8 mouse cellular contexts compared by ENCODE assay signal in genomic region chr12:98324170-98324569, GRCm38 (mm10). TPM values are rescaled to one million over a fixed set of nuclear protein-coding genes. Genes with fewer than 3 reads are reported as not detected.
DNase-seq lines count a peak whose midpoint lies in the region; ATAC-seq and TF ChIP-seq lines count a peak whose summit lies in the region.
"Not testable (repeated sequence)": the region's sequence is repeated elsewhere in the genome, so short reads cannot be mapped to it uniquely, and the experiment has no call there.

No protein-coding gene starts in this region.

- H3K36me3 ChIP-seq in intestine, postnatal 0 days (ENCODE audit: control insufficient read depth, insufficient read depth) = not testable (repeated sequence)

- H3K4me1 ChIP-seq in intestine, postnatal 0 days (replicated peaks; ENCODE audit: control insufficient read depth, insufficient read depth, low read length) = not testable (repeated sequence)

- not testable (repeated sequence) for ATAC-seq in intestine, postnatal 0 days
- ATAC-seq in megakaryocyte progenitor cell, adult 5-6 weeks (replicated peaks; ENCODE audit: poor library complexity) = peak; percentile 79

- no CpG with 5 or more reads among the region's 1 CpGs for WGBS in intestine, postnatal 0 days

- not testable (repeated sequence) for H3K27ac ChIP-seq in gastrocnemius, adult 2 months; intestine, postnatal 0 days (ENCODE audit: low read depth, low read length)

- TF ChIP-seq CTCF in gastrocnemius, adult 2 months (IDR thresholded peaks at IDR 0.05) = peak; percentile 43
- peak; percentile 60 for TF ChIP-seq CTCF in intestine, postnatal 0 days (IDR thresholded peaks at IDR 0.05; ENCODE audit: low read depth)

- H3K4me3 ChIP-seq in gastrocnemius, adult 2 months; intestine, postnatal 0 days (ENCODE audit: low read depth, low read length): not testable (repeated sequence)

- intact Hi-C loops in gastrocnemius, adult 2 months (cut with DNase I) = not testable (repeated sequence)
- intact Hi-C loops in left cerebral cortex, postnatal 14 days (cut with DNase I) = loop anchor here (10.0 kb wide), 2 partner anchors 261 to 301 kb away; partner anchors contain the start of gene Spata7

- not testable (repeated sequence) for H3K27me3 ChIP-seq in intestine, postnatal 0 days (replicated peaks; ENCODE audit: control insufficient read depth, insufficient read depth, low read length)

- not testable (repeated sequence) for H3K9me3 ChIP-seq in intestine, postnatal 0 days (ENCODE audit: control insufficient read depth)

- H3K4me2 ChIP-seq in intestine, postnatal 0 days (replicated peaks; ENCODE audit: low read depth) = not testable (repeated sequence)

- DNase-seq in A20 (ENCODE audit: low read depth, low spot score) (peak; percentile 53), ZHBTc4 (ENCODE audit: low read depth, low spot score) (peak; percentile 53)
- DNase-seq in embryo, embryonic 10.5 days (ENCODE audit: low spot score) = peak; percentile 78
- not testable (repeated sequence) for DNase-seq in gastrocnemius, adult 2 months
- DNase-seq in left cerebral cortex, postnatal 14 days (ENCODE audit: low spot score in 2 of 2) = peak; percentile 68 to 80
- DNase-seq in right cerebral cortex, adult 18-20 months = peak; percentile 21

- H3K9ac ChIP-seq in intestine, postnatal 0 days (ENCODE audit: low read depth, low read length) = not testable (repeated sequence)

RNA-seq across cellular contexts. Expression of gene Gpr65, which starts 55.7 kb away (rescaled TPM):
- under 1 TPM; 0.11 to 0.15 TPM for total RNA-seq in gastrocnemius, adult 2 months (2021)
- polyA plus RNA-seq in intestine, postnatal 0 days (2015; fragmentation: Nextera tagmentation; extraction: Ambion mirVana) = 1.8 and 2.1 TPM in 2 replicates
- not detected for total RNA-seq in left cerebral cortex, postnatal 14 days (2021)
- 35.7 and 36.4 TPM in 2 replicates for total RNA-seq in megakaryocyte progenitor cell, adult 5-6 weeks (2015)
- 42.2 and 42.5 TPM in 2 replicates for total RNA-seq in megakaryocyte progenitor cell, adult 5-6 weeks (2017)

Comparison
In these comparisons a context has a peak if more than half of its experiments do, and no peak if none do; other contexts are left out.
1. RNA of gene Gpr65, which starts 55.7 kb away (total RNA-seq): 35.7 to 42.5 TPM in megakaryocyte progenitor cell, adult 5-6 weeks; 0.11 to 0.15 TPM in gastrocnemius, adult 2 months and not detected in left cerebral cortex, postnatal 14 days; every median in the first group is over 10 times any median in the second.